Mouse (Mus musculus): ENCODE data around the gene Ptgfrn. TPM values are rescaled to one million over a fixed set of nuclear protein-coding genes. Genes with fewer than 3 reads are reported as not detected.

Ptgfrn gene
- total RNA-seq, 2 experiments from 2014 or later: 47.6 to 53.9 TPM

GRCm38 (mm10) chr3:101037984-101038545, 72.0 kb downstream of the Ptgfrn start:
- DNase-seq: no peak

- no peak for DNase-seq
Observed at GRCm38 (mm10) chr3:101036001-101036400, 74.1 kb downstream of the Ptgfrn start.

GRCm38 (mm10) chr3:101034509-101034908, 75.6 kb downstream of the Ptgfrn start:
- DNase-seq: no peak

- no peak for DNase-seq
Observed at GRCm38 (mm10) chr3:101033644-101034043, 76.4 kb downstream of the Ptgfrn start.

GRCm38 (mm10) chr3:101031456-101032142, 78.5 kb downstream of the Ptgfrn start:
- DNase-seq: no peak

DNA sequence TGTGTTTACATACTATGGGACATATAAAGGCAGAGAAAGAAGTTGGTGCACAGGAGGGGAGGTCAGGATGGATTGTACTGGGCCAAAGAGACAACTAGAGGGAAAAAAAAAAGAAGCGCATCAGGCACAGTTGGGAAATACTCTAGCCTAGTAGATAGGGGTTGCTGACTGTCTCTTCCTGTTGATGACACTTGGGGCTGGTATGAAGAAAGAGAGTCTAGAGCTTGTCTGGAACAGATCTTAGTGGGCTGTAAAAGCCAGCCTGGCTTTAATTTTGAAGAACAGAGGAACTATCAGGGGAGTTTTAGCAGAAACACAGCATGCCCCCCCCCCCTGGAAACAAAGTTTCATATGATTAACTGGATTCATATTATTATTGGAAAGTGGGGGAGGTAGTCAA, 79.4 kb downstream of the Ptgfrn start:
- DNase-seq: no peak

- no peak for DNase-seq
Observed at GRCm38 (mm10) chr3:101029339-101029738, 80.7 kb downstream of the Ptgfrn start, which contains the start of gene Cd101. Cd101 (minus strand) TSS chr3:101029556.

DNA sequence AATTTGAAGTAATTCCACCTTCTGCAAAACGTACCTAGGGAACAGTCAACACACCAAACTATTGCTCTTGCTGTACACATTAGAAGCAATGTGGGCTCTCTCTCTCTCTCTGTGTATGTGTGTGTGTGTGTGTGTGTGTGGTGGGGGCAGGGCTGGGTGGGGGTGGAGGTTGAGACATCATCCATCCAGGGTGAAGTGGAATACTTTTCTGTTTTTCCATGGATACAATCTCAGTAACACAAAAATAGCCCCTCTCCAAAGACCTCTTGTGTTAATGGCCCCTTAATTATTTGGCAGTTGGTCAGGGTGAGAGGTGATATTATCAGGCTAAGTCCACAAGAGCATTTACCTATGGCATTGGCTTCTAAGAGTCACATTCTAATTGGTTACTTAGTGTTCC, 83.3 kb downstream of the Ptgfrn start:
- DNase-seq: no peak

DNA sequence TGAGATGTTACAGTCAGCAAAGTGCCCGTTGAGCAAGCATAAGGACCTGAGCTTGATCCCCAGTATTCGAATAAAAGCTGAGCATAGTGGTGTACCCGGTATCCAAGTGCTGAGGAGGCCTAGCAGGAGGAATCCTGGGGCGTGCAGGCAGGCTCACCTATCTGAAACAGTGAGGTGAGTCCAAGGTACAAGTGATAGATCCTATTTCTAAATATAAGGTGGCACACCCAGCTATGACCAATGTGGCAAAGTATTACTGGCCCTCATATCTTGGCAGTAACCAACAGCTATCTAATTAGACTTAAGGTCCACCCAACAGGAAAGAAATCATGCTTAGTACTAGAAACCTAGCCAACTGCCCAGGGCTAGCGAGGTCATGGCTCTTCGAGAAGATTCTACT, 87.1 kb downstream of the Ptgfrn start:
- no peak for DNase-seq

GRCm38 (mm10) chr3:101021481-101022051, 88.5 kb downstream of the Ptgfrn start:
- DNase-seq: no peak

DNA sequence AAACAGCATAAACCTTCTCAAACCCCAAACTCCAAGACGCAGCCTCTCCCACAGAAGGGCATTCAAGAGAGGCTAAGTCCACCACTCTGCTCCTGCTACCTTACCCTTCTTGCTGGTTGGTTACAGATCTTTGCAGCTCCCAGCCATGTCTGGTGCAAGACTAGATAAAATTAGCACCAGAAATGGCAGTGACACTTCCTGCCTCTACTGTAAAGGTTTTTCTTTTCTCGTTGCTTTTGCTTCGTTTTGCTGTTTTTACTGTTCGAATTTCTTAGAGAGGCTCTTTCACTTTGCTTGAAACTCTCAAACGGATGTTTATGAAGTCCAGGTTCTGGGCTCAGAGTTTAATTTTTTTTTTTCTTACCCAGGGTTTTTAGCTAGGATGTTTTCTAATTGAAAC, 89.0 kb downstream of the Ptgfrn start:
- no peak for DNase-seq

DNA sequence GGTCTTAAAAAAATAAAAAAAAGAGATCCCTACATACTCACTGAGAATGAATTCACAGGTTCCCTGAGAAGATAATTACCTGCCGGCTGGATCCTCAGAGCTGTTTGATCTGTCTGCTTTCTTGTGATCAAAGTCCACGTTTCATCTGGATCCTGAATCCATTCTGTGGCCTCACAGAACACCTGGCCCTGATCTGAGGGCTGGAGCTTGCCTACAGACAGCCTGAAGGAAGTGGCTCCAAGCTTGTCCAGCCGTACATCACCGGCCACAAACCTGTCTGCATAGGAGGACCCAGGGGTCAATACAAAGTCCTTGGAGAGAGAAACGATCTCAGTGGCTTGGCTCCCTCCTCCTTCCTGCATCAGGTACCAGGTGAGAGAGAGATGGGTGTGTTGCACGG, 91.6 kb downstream of the Ptgfrn start:
- DNase-seq: no peak

DNA sequence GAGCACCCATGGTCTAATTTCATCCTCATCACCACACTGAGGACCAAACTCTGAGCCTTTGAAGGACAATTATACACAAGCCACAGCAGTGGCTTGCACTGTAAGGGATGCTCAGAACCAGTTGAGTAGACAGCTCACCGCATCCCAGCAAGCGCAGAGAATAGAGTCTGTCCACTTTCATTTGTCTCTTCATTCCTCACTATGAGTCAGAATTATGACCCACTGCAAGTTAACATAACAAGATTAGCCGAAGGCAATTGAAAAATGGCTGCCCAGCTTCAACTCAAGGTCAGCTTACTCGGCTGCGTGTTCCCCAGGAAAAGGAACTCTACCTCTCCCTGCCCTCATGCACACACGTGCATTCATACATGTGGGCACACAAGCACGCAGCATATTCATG, 94.0 kb downstream of the Ptgfrn start:
- DNase-seq: peak; percentile 20 to 53

GRCm38 (mm10) chr3:101015254-101015653, 94.8 kb downstream of the Ptgfrn start:
- no peak for DNase-seq

GRCm38 (mm10) chr3:101013536-101013935, 96.5 kb downstream of the Ptgfrn start:
- no peak for DNase-seq

- no peak for DNase-seq
Observed at GRCm38 (mm10) chr3:101013005-101013404, 97.1 kb downstream of the Ptgfrn start.

DNA sequence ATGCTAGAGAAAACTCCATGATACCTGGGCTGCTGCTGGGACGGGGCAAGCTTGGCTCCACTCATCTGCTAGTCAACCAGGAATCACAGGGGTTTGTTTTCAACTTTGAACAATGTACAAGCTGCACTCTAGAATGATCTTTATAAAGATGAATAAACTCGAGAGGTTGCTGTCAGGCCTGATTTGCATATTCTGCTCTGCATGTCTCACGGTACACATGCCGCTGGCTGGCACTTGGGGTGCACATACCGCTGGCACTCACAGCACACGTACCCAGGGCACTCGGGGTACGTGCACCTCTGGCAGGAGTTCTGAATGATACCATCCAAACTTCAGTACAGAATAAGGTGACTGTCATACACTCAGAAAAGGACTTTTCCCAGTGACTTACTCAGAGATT, 97.5 kb downstream of the Ptgfrn start:
- no peak for DNase-seq

DNA sequence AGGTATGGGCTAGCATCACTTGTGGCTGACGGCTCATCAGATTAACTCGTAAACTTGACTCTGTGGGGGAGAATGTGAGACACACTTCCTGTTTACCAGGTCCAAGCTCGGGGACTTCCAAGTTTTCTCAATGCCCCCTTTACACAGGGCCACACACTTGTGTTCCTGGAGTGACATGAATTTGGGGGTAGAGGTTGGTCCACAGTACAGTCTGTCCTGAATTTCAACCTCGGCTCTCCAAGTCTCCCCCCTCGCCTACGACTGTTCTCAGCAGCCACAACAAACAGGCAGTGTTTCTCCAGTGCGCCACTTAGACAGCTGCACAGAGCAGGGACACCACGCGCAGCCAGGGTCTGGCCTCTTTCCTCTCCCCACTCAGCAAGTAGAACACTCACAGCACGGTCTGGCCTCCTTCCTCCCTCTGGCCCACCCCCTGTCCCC, 97.9 kb downstream of the Ptgfrn start:
- no peak for DNase-seq

DNA sequence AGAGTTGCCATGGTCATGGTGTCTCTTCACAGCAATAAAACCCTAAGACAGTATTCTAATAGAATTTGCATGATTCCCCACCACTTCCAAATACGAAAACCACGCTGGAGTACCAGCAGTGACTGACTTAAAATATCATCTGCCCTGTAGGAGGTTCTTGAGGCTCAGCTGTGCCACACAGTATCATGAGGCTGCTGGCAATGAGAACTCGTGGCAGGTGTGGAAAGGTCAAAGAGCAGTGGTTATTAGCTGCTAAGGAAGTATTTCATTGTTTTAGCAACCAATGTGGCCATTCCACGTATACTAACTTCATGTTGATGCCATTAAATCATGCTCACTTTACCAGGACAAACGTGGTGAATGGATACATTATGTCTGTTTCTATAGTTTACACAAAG, 98.9 kb downstream of the Ptgfrn start:
- no peak for DNase-seq

GRCm38 (mm10) chr3:101010589-101011202, 99.4 kb downstream of the Ptgfrn start:
- no peak for DNase-seq

DNA sequence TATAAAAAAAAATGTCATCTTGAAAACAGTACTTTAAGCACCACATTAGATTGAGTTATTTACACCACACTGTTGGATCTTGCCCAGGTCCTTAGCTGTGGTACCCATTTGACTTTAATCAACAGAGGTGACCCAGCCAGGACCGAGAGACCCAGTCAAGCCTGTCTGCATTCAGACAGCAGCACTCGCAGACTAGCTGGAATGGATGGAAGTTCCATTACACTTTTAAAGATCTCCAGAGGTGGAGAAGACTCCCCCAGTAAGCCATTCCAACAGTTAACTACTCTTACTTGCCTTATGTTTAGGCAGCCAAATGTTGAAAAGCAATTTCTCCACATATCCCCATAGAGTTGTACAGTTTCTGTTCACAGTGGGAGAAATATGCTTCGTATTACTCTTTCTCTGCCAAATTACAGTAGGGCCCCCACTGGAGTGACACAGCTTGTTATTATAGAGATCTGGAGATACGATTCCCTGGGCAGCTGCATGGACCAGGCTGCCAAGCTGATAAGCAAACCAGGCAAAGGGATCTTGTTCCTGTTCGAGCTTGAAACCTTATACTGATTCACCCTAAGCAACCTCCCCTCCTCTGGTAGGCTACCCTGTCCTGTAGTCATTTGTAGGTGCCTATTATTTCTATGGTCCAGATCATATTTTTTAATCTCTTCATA, 102.8 kb downstream of the Ptgfrn start:
- DNase-seq: no peak

- DNase-seq: no peak
Observed at GRCm38 (mm10) chr3:101005392-101005791, 104.7 kb downstream of the Ptgfrn start.
